Mouse (Mus musculus) C2C12 (cell line): ENCODE results near the gene Haus3.

Source experiments
- CEBPB ChIP-seq: IDR thresholded peaks from one replicate; pipeline ENCODE4 v1.6.1; 2011; ENCODE audit warnings: low read depth, mild to moderate bottlenecking, control low read depth, moderate library complexity
- CTCF ChIP-seq: IDR thresholded peaks from one replicate; pipeline ENCODE4 v1.5.1; 2011; ENCODE audit not compliant: control insufficient read depth, insufficient read depth, insufficient read length
- MYOG ChIP-seq: IDR thresholded peaks from one replicate; pipeline ENCODE4 v1.6.1; 2011; ENCODE audit not compliant: control insufficient read depth, insufficient read length; ENCODE audit errors: extremely low read depth

- TF ChIP-seq CTCF (no peak), MYOG (no peak), CEBPB (no peak)
These were observed at the start of gene Haus3, which contains the start of gene Poln for GRCm38 (mm10) chr5:34168950-34169891.
